Mouse (Mus musculus): ENCODE measurements around the gene Fam102b.

Gene Fam102b

GRCm38 (mm10) chr3:108961226-108961625 is 66.2 kb downstream of the Fam102b start:
- DNase-seq (ENCODE audit: low spot score), result peak; percentile 78

GRCm38 (mm10) chr3:108959680-108960295 is 67.6 kb downstream of the Fam102b start:
- DNase-seq (ENCODE audit: low spot score), result no peak

GRCm38 (mm10) chr3:108957976-108958375 is 69.4 kb downstream of the Fam102b start:
- DNase-seq (ENCODE audit: low spot score), result no peak

GRCm38 (mm10) chr3:108940996-108941395 is 86.4 kb downstream of the Fam102b start:
- no peak for DNase-seq (ENCODE audit: low spot score)

- DNase-seq (ENCODE audit: low spot score), result peak; percentile 23
Measured at GRCm38 (mm10) chr3:108940001-108940633, 87.3 kb downstream of the Fam102b start, which contains the start of gene Gm9857. Gene Gm9857 (minus strand): TSS chr3:108940445.

- DNase-seq (ENCODE audit: low spot score), result no peak
Measured at GRCm38 (mm10) chr3:108939573-108939972, 87.8 kb downstream of the Fam102b start, which contains the start of gene Henmt1. Gene Henmt1 (plus strand): TSS chr3:108939873.

GRCm38 (mm10) chr3:108938691-108939090 is 88.7 kb downstream of the Fam102b start:
- DNase-seq (ENCODE audit: low spot score), result no peak

- DNase-seq (ENCODE audit: low spot score), result no peak
Measured at GRCm38 (mm10) chr3:108933557-108933956, 93.8 kb downstream of the Fam102b start.

- DNase-seq (ENCODE audit: low spot score), result no peak
Measured at GRCm38 (mm10) chr3:108926308-108926707, 101.1 kb downstream of the Fam102b start.

GRCm38 (mm10) chr3:108925677-108926076 is 101.7 kb downstream of the Fam102b start:
- no peak for DNase-seq (ENCODE audit: low spot score)

GRCm38 (mm10) chr3:108921822-108922221 is 105.6 kb downstream of the Fam102b start:
- no peak for DNase-seq (ENCODE audit: low spot score)

All from embryo, embryonic 10.5 days (tissue).